Mouse (Mus musculus): ENCODE measurements around the gene Prelid1. TPM values are rescaled to one million over a fixed set of nuclear protein-coding genes. Genes with fewer than 3 reads are reported as not detected.

Gene Prelid1
- polyA plus RNA-seq, 1 experiment, result 125 TPM

DNA sequence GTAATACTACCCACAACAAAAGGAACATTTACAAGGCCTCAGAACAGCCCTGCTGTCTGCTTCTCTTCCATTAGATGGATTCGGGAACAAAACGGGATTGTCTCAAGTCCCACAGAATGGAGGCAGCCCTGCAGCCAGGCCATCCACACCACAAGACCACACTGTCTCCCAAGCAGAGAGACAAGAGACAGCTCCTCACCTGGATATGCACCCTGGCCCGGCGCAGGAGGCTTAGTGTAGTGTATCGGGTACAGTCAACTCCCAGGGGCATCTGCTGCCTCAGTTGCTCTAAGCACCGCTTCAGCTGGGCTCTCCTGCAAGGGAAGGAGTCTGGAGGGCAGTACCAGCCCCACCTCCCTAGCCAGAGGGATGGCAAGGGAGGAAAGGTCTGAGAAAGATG, 7.9 kb downstream of the Prelid1 start:
- H3K4me1 ChIP-seq (ENCODE audit: control insufficient read depth, insufficient read depth, insufficient read length, low read length), result no peaks in the 10 kb centered on the region
- no peak overlapping the region for H3K4me3 ChIP-seq (ENCODE audit: insufficient read depth, low read depth, low read length)
- no peak overlapping the region for H3K27ac ChIP-seq (replicated peaks; ENCODE audit: low read depth, low read length)

GRCm38 (mm10) chr13:55328641-55329040, 8.3 kb downstream of the Prelid1 start:
- no peak overlapping the region for H3K27ac ChIP-seq (replicated peaks; ENCODE audit: low read depth, low read length)
- no peaks in the 10 kb centered on the region for H3K4me1 ChIP-seq (ENCODE audit: control insufficient read depth, insufficient read depth, insufficient read length, low read length)
- peak overlapping the region; percentile 20; the same call in 1 of the 2 replicates for H3K4me3 ChIP-seq (ENCODE audit: insufficient read depth, low read depth, low read length)

- no peak overlapping the region for H3K27ac ChIP-seq (replicated peaks; ENCODE audit: low read depth, low read length)
- H3K4me3 ChIP-seq (ENCODE audit: insufficient read depth, low read depth, low read length), result peak overlapping the region; percentile 52
- H3K4me1 ChIP-seq (ENCODE audit: control insufficient read depth, insufficient read depth, insufficient read length, low read length), result no peaks in the 10 kb centered on the region
Measured at GRCm38 (mm10) chr13:55329109-55329682, 8.9 kb downstream of the Prelid1 start.

- Histone ChIP-seq H3K4me1 (ENCODE audit: control insufficient read depth, insufficient read depth, insufficient read length, low read length) (no peaks in the 10 kb centered on the region), H3K27ac (replicated peaks; ENCODE audit: low read depth, low read length) (no peak within 1 kb of the TSS)
Measured at GRCm38 (mm10) chr13:55329683-55330566, 9.6 kb downstream of the Prelid1 start, which contains the start of gene Mxd3. Mxd3 (minus strand) TSS chr13:55329823.

DNA sequence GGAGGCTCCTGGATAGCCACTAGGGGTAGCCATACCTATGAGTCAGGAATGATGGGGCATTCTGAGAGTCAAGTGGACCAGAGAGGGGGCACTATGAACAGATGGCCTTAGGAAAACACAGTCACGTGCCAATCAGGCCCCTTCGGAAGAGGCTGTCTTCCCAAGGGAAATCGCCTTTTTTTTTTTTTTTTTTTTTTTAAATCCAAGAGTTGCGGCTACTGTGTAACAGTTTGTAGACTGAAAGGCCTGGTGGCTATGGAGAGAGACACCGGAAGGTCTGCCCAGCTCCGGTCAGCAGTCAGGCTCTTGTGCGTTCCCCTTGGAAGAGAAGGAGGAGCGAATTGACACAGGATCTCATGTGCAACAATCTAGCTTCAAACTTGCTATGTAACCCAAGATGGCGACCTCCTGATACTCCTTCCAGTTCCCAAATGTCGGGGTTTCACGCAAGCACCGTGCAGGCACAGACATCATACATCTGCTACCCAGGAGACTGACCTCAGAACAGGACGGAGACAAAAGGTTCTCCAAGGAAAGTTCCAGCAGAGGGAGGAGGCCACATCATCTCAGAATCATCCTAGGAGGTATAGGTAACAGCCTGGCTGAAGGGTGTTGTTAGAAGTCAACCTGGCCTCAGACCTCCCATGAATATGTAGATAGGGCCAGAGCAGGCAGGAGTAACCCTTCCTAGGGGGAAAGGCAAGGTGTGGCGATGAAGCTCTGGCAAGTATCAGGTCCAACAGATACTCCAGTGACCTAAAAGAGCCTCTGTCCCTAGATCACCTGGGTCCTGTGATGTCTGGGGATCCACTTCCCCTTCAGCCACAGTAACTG, 10.5 kb downstream of the Prelid1 start:
- Histone ChIP-seq H3K4me1 (ENCODE audit: control insufficient read depth, insufficient read depth, insufficient read length, low read length) (no peaks in the 10 kb centered on the region), H3K27ac (replicated peaks; ENCODE audit: low read depth, low read length) (no peak overlapping the region), H3K4me3 (ENCODE audit: insufficient read depth, low read depth, low read length) (peak overlapping the region; percentile 77)

More at GRCm38 (mm10) chr13:55329683-55330566, 9.6 kb downstream of the Prelid1 start, which contains the start of gene Mxd3:
- H3K4me3 ChIP-seq (ENCODE audit: insufficient read depth, low read depth, low read length), result peak within 1 kb of the TSS; percentile 77

- Histone ChIP-seq H3K4me3 (ENCODE audit: insufficient read depth, low read depth, low read length) (no peak overlapping the region), H3K27ac (replicated peaks; ENCODE audit: low read depth, low read length) (no peak overlapping the region), H3K4me1 (ENCODE audit: control insufficient read depth, insufficient read depth, insufficient read length, low read length) (no peaks in the 10 kb centered on the region)
Measured at GRCm38 (mm10) chr13:55332331-55332730, 12.0 kb downstream of the Prelid1 start.

- Histone ChIP-seq H3K4me1 (ENCODE audit: control insufficient read depth, insufficient read depth, insufficient read length, low read length) (no peaks in the 10 kb centered on the region), H3K27ac (replicated peaks; ENCODE audit: low read depth, low read length) (no peak overlapping the region), H3K4me3 (ENCODE audit: insufficient read depth, low read depth, low read length) (no peak overlapping the region)
Measured at GRCm38 (mm10) chr13:55335701-55336100, 15.4 kb downstream of the Prelid1 start.

DNA sequence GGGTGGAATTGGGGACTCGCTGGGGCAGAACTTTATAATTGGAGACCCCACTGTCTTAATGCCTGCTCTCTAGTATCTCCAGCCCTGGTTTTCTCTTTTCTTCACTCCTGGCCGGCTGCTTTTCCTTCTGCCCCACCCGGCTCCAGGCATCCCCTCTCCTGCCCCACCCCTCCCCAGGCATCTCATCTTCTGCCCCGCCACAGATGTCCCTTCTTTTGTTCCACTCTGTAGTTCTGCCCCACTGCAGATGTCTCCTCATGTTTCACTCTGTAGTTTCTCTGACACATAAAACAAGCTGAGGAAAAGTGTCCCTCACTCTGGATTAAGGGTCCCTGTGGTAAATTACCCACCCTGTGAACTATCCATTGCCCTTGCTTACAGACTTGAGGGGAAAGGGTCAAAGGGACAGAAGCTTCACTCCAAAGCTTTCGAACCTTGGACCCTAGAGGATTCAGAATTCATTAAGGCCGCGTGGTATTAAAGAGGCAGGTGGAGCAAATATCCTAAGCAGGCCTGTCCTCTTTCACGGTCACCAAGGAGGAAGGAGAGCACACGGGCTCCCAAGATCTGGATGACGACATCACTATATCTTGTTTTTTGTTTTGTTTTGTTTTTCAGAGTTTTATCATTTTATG, 17.2 kb downstream of the Prelid1 start:
- Histone ChIP-seq H3K4me3 (ENCODE audit: insufficient read depth, low read depth, low read length) (no peak overlapping the region), H3K4me1 (ENCODE audit: control insufficient read depth, insufficient read depth, insufficient read length, low read length) (no peaks in the 10 kb centered on the region), H3K27ac (replicated peaks; ENCODE audit: low read depth, low read length) (no peak overlapping the region)

- no peaks in the 10 kb centered on the region for H3K4me1 ChIP-seq (ENCODE audit: control insufficient read depth, insufficient read depth, insufficient read length, low read length)
- H3K27ac ChIP-seq (replicated peaks; ENCODE audit: low read depth, low read length), result no peak overlapping the region
- no peak overlapping the region for H3K4me3 ChIP-seq (ENCODE audit: insufficient read depth, low read depth, low read length)
Measured at GRCm38 (mm10) chr13:55338131-55339054, 18.1 kb downstream of the Prelid1 start.

DNA sequence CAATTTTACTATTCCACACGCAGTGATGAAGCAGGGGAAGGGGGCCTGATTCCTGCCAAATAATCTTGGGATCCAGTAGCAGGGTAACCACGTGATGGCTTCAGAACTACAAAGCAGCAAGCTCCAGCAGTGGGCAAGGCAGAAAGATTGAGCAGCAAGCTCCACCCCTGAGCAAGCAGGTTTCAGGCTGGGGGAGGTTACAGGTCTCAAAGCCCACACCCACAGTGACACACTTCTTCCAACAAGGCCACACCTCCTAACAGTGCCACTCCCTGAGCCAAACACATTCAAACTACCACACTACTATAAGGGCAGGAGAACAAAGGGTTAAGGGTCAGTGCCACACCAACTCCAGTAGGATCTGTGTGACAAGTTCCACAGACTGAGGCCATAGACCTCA, 19.0 kb downstream of the Prelid1 start:
- no peak overlapping the region for H3K4me3 ChIP-seq (ENCODE audit: insufficient read depth, low read depth, low read length)
- H3K4me1 ChIP-seq (ENCODE audit: control insufficient read depth, insufficient read depth, insufficient read length, low read length), result no peaks in the 10 kb centered on the region
- no peak overlapping the region for H3K27ac ChIP-seq (replicated peaks; ENCODE audit: low read depth, low read length)

- H3K27ac ChIP-seq (replicated peaks; ENCODE audit: low read depth, low read length), result no peak overlapping the region
- no peaks in the 10 kb centered on the region for H3K4me1 ChIP-seq (ENCODE audit: control insufficient read depth, insufficient read depth, insufficient read length, low read length)
- no peak overlapping the region for H3K4me3 ChIP-seq (ENCODE audit: insufficient read depth, low read depth, low read length)
Measured at GRCm38 (mm10) chr13:55342469-55342868, 22.2 kb downstream of the Prelid1 start.

- no peak overlapping the region for H3K27ac ChIP-seq (replicated peaks; ENCODE audit: low read depth, low read length)
- H3K4me3 ChIP-seq (ENCODE audit: insufficient read depth, low read depth, low read length), result no peak overlapping the region
- no peaks in the 10 kb centered on the region for H3K4me1 ChIP-seq (ENCODE audit: control insufficient read depth, insufficient read depth, insufficient read length, low read length)
Measured at GRCm38 (mm10) chr13:55344286-55344685, 24.0 kb downstream of the Prelid1 start.

- Histone ChIP-seq H3K4me3 (ENCODE audit: insufficient read depth, low read depth, low read length) (no peak overlapping the region), H3K27ac (replicated peaks; ENCODE audit: low read depth, low read length) (no peak overlapping the region), H3K4me1 (ENCODE audit: control insufficient read depth, insufficient read depth, insufficient read length, low read length) (no peaks in the 10 kb centered on the region)
Measured at GRCm38 (mm10) chr13:55346745-55347144, 26.4 kb downstream of the Prelid1 start.

- Histone ChIP-seq H3K27ac (replicated peaks; ENCODE audit: low read depth, low read length) (peak overlapping the region; percentile 90), H3K4me1 (ENCODE audit: control insufficient read depth, insufficient read depth, insufficient read length, low read length) (peaks cover 4% of the 10 kb centered on the region; the same call in 1 of the 2 replicates), H3K4me3 (ENCODE audit: insufficient read depth, low read depth, low read length) (peak overlapping the region; percentile 75)
Measured at GRCm38 (mm10) chr13:55361145-55361544, 40.8 kb downstream of the Prelid1 start.
